Mouse (Mus musculus): ENCODE measurements around the gene Olfr955. TPM values are rescaled to one million over a fixed set of nuclear protein-coding genes. Genes with fewer than 3 reads are reported as not detected.

The Olfr955 gene
- total and polyA plus RNA-seq, 3 experiments, result not detected

DNA sequence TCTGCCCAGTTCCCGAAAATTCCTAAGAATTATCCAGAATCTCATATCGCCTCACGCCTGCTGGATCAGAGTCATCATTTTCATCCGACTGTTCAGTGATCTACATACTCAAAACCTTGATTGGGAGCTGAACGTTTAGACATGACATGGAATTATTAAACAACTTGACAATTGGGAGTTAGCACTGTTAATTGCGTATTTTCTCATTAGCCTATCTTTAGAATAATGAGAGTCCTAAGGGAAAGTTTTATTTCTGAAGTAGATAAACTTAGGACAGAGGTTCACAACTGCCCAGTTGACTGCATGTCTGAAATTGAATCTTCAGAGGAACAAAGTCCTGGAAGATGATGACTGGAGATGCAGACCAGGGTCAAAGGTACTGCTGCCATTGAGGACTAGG lies 15.3 kb downstream of the Olfr955 start, which contains the start of gene Olfr954:
Olfr954 (plus strand) TSS at position 301 of the 400 bp plus-strand sequence.
- no peak for DNase-seq (ENCODE audit: extremely low read depth)
- TF ChIP-seq JUN (IDR thresholded peaks at IDR 0.05; ENCODE audit: insufficient read depth, low read depth, low read length) (no peak), CHD2 (IDR thresholded peaks at IDR 0.05; ENCODE audit: low read length) (no peak), CHD1 (IDR thresholded peaks at IDR 0.05; ENCODE audit: low read depth, low read length) (no peak), SMC3 (IDR thresholded peaks at IDR 0.05; ENCODE audit: low read depth, low read length) (no peak), GABPA (IDR thresholded peaks at IDR 0.05; ENCODE audit: insufficient replicate concordance, low read depth, low read length) (no peak), RCOR1 (conservative IDR thresholded peaks at IDR 0.05; ENCODE audit: low read depth, low read length) (no peak), NELFE (IDR thresholded peaks at IDR 0.05; ENCODE audit: low read depth, low read length) (no peak), SIN3A (IDR thresholded peaks at IDR 0.05; ENCODE audit: low read length) (no peak), MAFK (IDR thresholded peaks at IDR 0.05; ENCODE audit: insufficient replicate concordance, low read length) (no peak)
- no peak within 1 kb of the TSS for H3K4me3 ChIP-seq (replicated peaks in 1 of 3; ENCODE audit: low read depth in 2 of 3, low read length in 2 of 3, poor library complexity in 1 of 3)
- no peaks in the 10 kb centered on the region for H3K4me1 ChIP-seq (ENCODE audit: control insufficient read depth in 1 of 2, insufficient read depth in 2 of 2)
- no peaks in the 10 kb centered on the region for H3K36me3 ChIP-seq (replicated peaks in 1 of 2; ENCODE audit: control insufficient read depth in 1 of 2, insufficient read depth in 1 of 2, low read length in 1 of 2)
- H3K4me2 ChIP-seq (ENCODE audit: insufficient read depth, low read depth, poor library complexity, severe bottlenecking), result no peak within 1 kb of the TSS
- no peak within 1 kb of the TSS for H3K9ac ChIP-seq (ENCODE audit: insufficient read depth, low read depth)
- no peak within 1 kb of the TSS for H3K27ac ChIP-seq (ENCODE audit: insufficient read depth, low read depth)
- dilution Hi-C loops (cut with MboI; ENCODE audit: extremely low pct_ligation_motif_present, extremely low pct_unique_long_range_greater_than_20kb, low sequenced_read_pairs), result no loop called here
- in situ Hi-C loops (cut with MboI; ENCODE audit: low pct_ligation_motif_present, low pct_unique_long_range_greater_than_20kb, low sequenced_read_pairs), result no loop called here
- no peaks in the 10 kb centered on the region for H3K27me3 ChIP-seq (replicated peaks)
- H3K79me2 ChIP-seq (replicated peaks; ENCODE audit: control insufficient read depth, extremely low read depth, insufficient read depth, poor library complexity, severe bottlenecking), result no peaks in the 10 kb centered on the region
- no peaks in the 10 kb centered on the region for H3K9me3 ChIP-seq (replicated peaks; ENCODE audit: low read length)

DNA sequence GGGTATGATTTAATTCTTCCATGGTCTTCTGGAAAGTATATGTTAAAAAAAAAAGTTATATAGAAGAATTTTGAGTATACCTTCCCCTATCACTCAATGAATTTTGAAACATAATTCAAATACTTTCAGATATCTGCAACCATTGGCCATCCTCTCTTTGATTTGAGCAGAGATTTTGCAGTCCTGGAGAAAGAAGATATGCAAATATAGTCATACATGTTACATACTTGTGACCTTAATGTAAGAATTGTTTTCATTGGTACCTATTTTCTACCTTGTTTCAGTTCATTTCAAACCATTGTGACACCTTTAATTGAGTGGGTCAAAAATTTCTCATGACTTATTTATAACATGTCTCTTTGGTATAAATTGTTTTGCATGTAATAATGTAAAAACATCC lies 44.7 kb downstream of the Olfr955 start, which contains the start of gene Olfr952:
Olfr952 (minus strand) TSS at position 101 of the 400 bp plus-strand sequence.
- no peak within 1 kb of the TSS for H3K9ac ChIP-seq (ENCODE audit: insufficient read depth, low read depth)
- H3K27ac ChIP-seq (ENCODE audit: insufficient read depth, low read depth), result no peak within 1 kb of the TSS
- no peak for DNase-seq (ENCODE audit: extremely low read depth)
- dilution Hi-C loops (cut with MboI; ENCODE audit: extremely low pct_ligation_motif_present, extremely low pct_unique_long_range_greater_than_20kb, low sequenced_read_pairs), result no loop called here
- no peak within 1 kb of the TSS for H3K4me3 ChIP-seq (replicated peaks in 1 of 3; ENCODE audit: low read depth in 2 of 3, low read length in 2 of 3, poor library complexity in 1 of 3)
- H3K9me3 ChIP-seq (replicated peaks; ENCODE audit: low read length), result no peaks in the 10 kb centered on the region
- H3K27me3 ChIP-seq (replicated peaks), result no peaks in the 10 kb centered on the region
- H3K79me2 ChIP-seq (replicated peaks; ENCODE audit: control insufficient read depth, extremely low read depth, insufficient read depth, poor library complexity, severe bottlenecking), result no peaks in the 10 kb centered on the region
- in situ Hi-C loops (cut with MboI; ENCODE audit: low pct_ligation_motif_present, low pct_unique_long_range_greater_than_20kb, low sequenced_read_pairs), result no loop called here
- TF ChIP-seq ELF1 (IDR thresholded peaks at IDR 0.05; ENCODE audit: low read depth, low read length), result no peak
- TF ChIP-seq RAD21 (IDR thresholded peaks at IDR 0.05; ENCODE audit: low read depth, low read length), result no peak
- no peak within 1 kb of the TSS for H3K4me2 ChIP-seq (ENCODE audit: insufficient read depth, low read depth, poor library complexity, severe bottlenecking)
- H3K4me1 ChIP-seq (ENCODE audit: control insufficient read depth in 1 of 2, insufficient read depth in 2 of 2), result no peaks in the 10 kb centered on the region
- H3K36me3 ChIP-seq (replicated peaks in 1 of 2; ENCODE audit: control insufficient read depth in 1 of 2, insufficient read depth in 1 of 2, low read length in 1 of 2), result no peaks in the 10 kb centered on the region

Other genes with a start within 250 kb of the Olfr955 start
- gene Olfr1537, start 221.9 kb downstream of the Olfr955 start, total RNA-seq (2012; rRNA removed), result not detected in 2 replicates
- gene Olfr1537, start 221.9 kb downstream of the Olfr955 start, total RNA-seq (2014; rRNA removed), result not detected in 2 replicates
- not detected in 2 replicates for gene Olfr1537, start 221.9 kb downstream of the Olfr955 start, polyA plus RNA-seq (2012; ENCODE audit: insufficient read length, low read depth)
- gene Olfr945, start 195.1 kb downstream of the Olfr955 start, total RNA-seq (2012; rRNA removed), result not detected in 2 replicates
- not detected in 2 replicates for gene Olfr945, start 195.1 kb downstream of the Olfr955 start, total RNA-seq (2014; rRNA removed)
- gene Olfr945, start 195.1 kb downstream of the Olfr955 start, polyA plus RNA-seq (2012; ENCODE audit: insufficient read length, low read depth), result not detected in 2 replicates
- gene Olfr948, start 145.9 kb downstream of the Olfr955 start, total RNA-seq (2012; rRNA removed), result not detected in 2 replicates
- not detected in 2 replicates for gene Olfr948, start 145.9 kb downstream of the Olfr955 start, total RNA-seq (2014; rRNA removed)
- gene Olfr948, start 145.9 kb downstream of the Olfr955 start, polyA plus RNA-seq (2012; ENCODE audit: insufficient read length, low read depth), result not detected in 2 replicates
- gene Olfr951, start 84.5 kb downstream of the Olfr955 start, total RNA-seq (2012; rRNA removed), result not detected in 2 replicates
- not detected in 2 replicates for gene Olfr951, start 84.5 kb downstream of the Olfr955 start, total RNA-seq (2014; rRNA removed)
- gene Olfr951, start 84.5 kb downstream of the Olfr955 start, polyA plus RNA-seq (2012; ENCODE audit: insufficient read length, low read depth), result not detected in 2 replicates
- gene Olfr952, start 44.8 kb downstream of the Olfr955 start, total RNA-seq (2012; rRNA removed), result not detected in 2 replicates
- gene Olfr952, start 44.8 kb downstream of the Olfr955 start, total RNA-seq (2014; rRNA removed), result not detected in 2 replicates
- not detected in 2 replicates for gene Olfr952, start 44.8 kb downstream of the Olfr955 start, polyA plus RNA-seq (2012; ENCODE audit: insufficient read length, low read depth)
- not detected in 2 replicates for gene Olfr954, start 15.2 kb downstream of the Olfr955 start, total RNA-seq (2012; rRNA removed)
- not detected in 2 replicates for gene Olfr954, start 15.2 kb downstream of the Olfr955 start, total RNA-seq (2014; rRNA removed)
- not detected in 2 replicates for gene Olfr954, start 15.2 kb downstream of the Olfr955 start, polyA plus RNA-seq (2012; ENCODE audit: insufficient read length, low read depth)
- not detected in 2 replicates for gene Olfr44, start 22.1 kb upstream of the Olfr955 start, total RNA-seq (2012; rRNA removed)
- gene Olfr44, start 22.1 kb upstream of the Olfr955 start, total RNA-seq (2014; rRNA removed), result not detected in 2 replicates
- not detected in 2 replicates for gene Olfr44, start 22.1 kb upstream of the Olfr955 start, polyA plus RNA-seq (2012; ENCODE audit: insufficient read length, low read depth)
- not detected in 2 replicates for gene Olfr957, start 43.9 kb upstream of the Olfr955 start, total RNA-seq (2012; rRNA removed)
- not detected in 2 replicates for gene Olfr957, start 43.9 kb upstream of the Olfr955 start, total RNA-seq (2014; rRNA removed)
- not detected in 2 replicates for gene Olfr957, start 43.9 kb upstream of the Olfr955 start, polyA plus RNA-seq (2012; ENCODE audit: insufficient read length, low read depth)
- not detected in 2 replicates for gene Olfr958, start 82.1 kb upstream of the Olfr955 start, total RNA-seq (2012; rRNA removed)
- not detected in 2 replicates for gene Olfr958, start 82.1 kb upstream of the Olfr955 start, total RNA-seq (2014; rRNA removed)
- not detected in 2 replicates for gene Olfr958, start 82.1 kb upstream of the Olfr955 start, polyA plus RNA-seq (2012; ENCODE audit: insufficient read length, low read depth)
- gene Olfr959, start 103.6 kb upstream of the Olfr955 start, total RNA-seq (2012; rRNA removed), result not detected in 2 replicates
- gene Olfr959, start 103.6 kb upstream of the Olfr955 start, total RNA-seq (2014; rRNA removed), result not detected in 2 replicates
- gene Olfr959, start 103.6 kb upstream of the Olfr955 start, polyA plus RNA-seq (2012; ENCODE audit: insufficient read length, low read depth), result not detected in 2 replicates
- gene AW551984, start 132.5 kb upstream of the Olfr955 start, total RNA-seq (2012; rRNA removed), result not detected in 2 replicates
- not detected in 2 replicates for gene AW551984, start 132.5 kb upstream of the Olfr955 start, total RNA-seq (2014; rRNA removed)
- gene AW551984, start 132.5 kb upstream of the Olfr955 start, polyA plus RNA-seq (2012; ENCODE audit: insufficient read length, low read depth), result not detected in 2 replicates
- gene Olfr148, start 138.7 kb upstream of the Olfr955 start, total RNA-seq (2012; rRNA removed), result not detected in 2 replicates
- gene Olfr148, start 138.7 kb upstream of the Olfr955 start, total RNA-seq (2014; rRNA removed), result not detected in 2 replicates
- not detected in 2 replicates for gene Olfr148, start 138.7 kb upstream of the Olfr955 start, polyA plus RNA-seq (2012; ENCODE audit: insufficient read length, low read depth)
- gene Olfr960, start 149.4 kb upstream of the Olfr955 start, total RNA-seq (2012; rRNA removed), result not detected in 2 replicates
- not detected in 2 replicates for gene Olfr960, start 149.4 kb upstream of the Olfr955 start, total RNA-seq (2014; rRNA removed)
- gene Olfr960, start 149.4 kb upstream of the Olfr955 start, polyA plus RNA-seq (2012; ENCODE audit: insufficient read length, low read depth), result not detected in 2 replicates
- gene Olfr961, start 173.1 kb upstream of the Olfr955 start, total RNA-seq (2012; rRNA removed), result not detected in 2 replicates
- not detected in 2 replicates for gene Olfr961, start 173.1 kb upstream of the Olfr955 start, total RNA-seq (2014; rRNA removed)
- not detected in 2 replicates for gene Olfr961, start 173.1 kb upstream of the Olfr955 start, polyA plus RNA-seq (2012; ENCODE audit: insufficient read length, low read depth)
- not detected in 2 replicates for gene Olfr963, start 195.3 kb upstream of the Olfr955 start, total RNA-seq (2012; rRNA removed)
- not detected in 2 replicates for gene Olfr963, start 195.3 kb upstream of the Olfr955 start, total RNA-seq (2014; rRNA removed)
- not detected in 2 replicates for gene Olfr963, start 195.3 kb upstream of the Olfr955 start, polyA plus RNA-seq (2012; ENCODE audit: insufficient read length, low read depth)
- not detected in 2 replicates for gene Olfr149, start 235.2 kb upstream of the Olfr955 start, total RNA-seq (2012; rRNA removed)
- gene Olfr149, start 235.2 kb upstream of the Olfr955 start, total RNA-seq (2014; rRNA removed), result not detected in 2 replicates
- gene Olfr149, start 235.2 kb upstream of the Olfr955 start, polyA plus RNA-seq (2012; ENCODE audit: insufficient read length, low read depth), result not detected in 2 replicates
- not detected in 2 replicates for gene Olfr965, start 239.4 kb upstream of the Olfr955 start, total RNA-seq (2012; rRNA removed)
- gene Olfr965, start 239.4 kb upstream of the Olfr955 start, total RNA-seq (2014; rRNA removed), result not detected in 2 replicates
- gene Olfr965, start 239.4 kb upstream of the Olfr955 start, polyA plus RNA-seq (2012; ENCODE audit: insufficient read length, low read depth), result not detected in 2 replicates